Mouse (Mus musculus) gastrocnemius, adult 18-20 months (tissue): ENCODE measurements around the gene Ctnnd2. TPM values are rescaled to one million over a fixed set of nuclear protein-coding genes. Genes with fewer than 3 reads are reported as not detected.

Source experiments
- DNase-seq: peaks from one replicate; pipeline ENCODE4 v3.0.0; 2021; ENCODE audit warnings: low spot score
- total RNA-seq, 2 experiments: library from RNA; stranded (reverse); gene quantifications; 2 replicates each; pipeline ENCODE4 v1.2.3; 2021

Ctnnd2 gene
- total RNA-seq, 2 experiments from 2014 or later: 0.09 TPM; not detected in 1

DNA sequence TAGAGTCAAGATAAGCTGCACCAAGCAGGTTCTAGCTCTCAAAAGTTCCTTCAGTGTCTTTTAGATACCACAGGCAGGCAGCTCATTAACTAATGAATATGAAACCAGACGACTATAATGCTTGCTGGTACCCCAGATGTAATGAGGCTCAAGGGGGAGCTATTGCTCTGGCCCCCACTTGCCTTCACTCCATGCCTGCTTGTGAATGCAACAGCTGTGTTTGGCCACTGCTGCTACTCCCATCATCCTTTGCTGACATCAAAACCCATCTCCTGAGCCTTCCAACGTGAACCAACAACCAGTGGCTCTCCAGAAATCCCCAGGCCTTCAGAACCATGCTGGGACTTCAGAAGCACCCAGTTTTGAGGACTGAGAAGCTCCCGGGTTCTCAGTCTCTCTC, 883.8 kb downstream of the Ctnnd2 start:
- DNase-seq: no peak

DNA sequence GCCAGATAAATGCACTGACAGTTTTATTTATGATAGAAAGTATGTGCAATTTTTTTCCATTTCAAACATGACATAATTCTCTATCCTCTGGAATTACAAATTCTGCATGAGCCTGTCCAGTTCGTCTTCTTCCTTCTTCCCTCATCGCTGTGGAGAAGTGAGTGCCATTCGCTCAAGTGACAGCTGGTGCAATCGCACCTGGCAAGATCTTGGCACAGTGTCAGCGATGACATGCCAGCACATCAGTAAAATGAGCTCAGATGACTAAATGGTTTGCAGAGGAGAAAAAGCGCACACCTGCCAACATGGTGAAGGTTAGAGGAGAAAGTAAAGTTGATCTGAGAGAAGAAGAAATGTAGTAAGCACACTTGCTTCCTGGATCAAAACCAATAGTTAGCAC, 885.9 kb downstream of the Ctnnd2 start:
- no peak for DNase-seq

DNA sequence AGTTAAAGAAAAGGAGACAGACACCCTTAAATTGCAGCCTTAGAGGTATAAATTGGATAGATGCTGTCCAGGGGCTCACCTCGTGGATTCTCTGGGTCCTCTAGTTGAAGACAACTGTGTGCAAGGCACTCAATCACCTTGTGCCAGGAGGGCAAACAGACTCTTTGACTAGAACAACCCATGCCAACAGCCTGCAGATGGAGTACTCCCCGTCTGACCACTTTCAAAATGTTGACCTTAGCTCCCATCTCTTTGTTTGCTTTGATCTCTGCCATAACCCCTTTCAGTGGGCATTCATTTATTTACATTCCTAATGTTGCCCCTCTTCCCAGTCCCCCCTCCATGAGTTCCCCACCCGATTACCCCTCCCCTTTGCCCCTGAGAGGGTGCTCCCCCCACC, 891.3 kb downstream of the Ctnnd2 start:
- no peak for DNase-seq

DNA sequence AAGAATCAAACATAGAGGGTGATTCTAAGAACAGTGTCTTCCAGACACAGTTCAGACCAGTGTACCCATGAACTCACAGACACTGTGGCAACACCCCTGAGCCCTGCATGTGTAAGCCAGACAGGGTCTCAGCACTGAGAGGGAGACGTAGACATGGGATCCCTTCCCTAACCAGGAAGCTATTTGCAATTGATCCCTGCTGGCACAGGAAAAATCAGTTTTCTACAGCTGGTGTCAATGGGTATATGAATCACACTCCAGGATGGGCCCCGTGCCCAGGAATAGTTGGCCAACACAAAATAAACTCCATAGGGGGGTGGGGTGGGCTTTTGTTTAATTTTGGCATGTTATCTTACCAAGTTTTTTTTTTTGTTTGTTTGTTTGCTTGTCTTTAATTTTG, 895.7 kb downstream of the Ctnnd2 start:
- DNase-seq: no peak

DNA sequence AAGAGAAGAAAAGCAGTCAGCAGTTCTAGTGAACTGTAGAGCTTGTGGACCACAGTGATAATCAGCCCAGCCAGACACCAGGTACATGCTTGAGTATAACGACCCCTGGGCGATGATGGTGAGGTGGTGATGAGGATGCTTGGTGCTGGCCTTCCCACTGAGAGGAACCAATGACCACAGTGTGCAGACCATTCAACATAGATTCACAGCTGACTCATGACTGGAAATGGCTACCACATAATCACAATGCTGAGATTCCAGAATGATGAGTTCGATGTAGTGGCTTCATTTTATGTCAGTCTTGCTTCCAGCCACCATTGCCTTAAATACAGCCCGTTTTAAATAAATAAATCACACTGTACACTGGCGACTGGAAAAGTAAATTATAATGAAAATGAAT, 897.9 kb downstream of the Ctnnd2 start:
- no peak for DNase-seq
